Mouse (Mus musculus) forebrain, embryonic 11.5 days (tissue): Measurements from ENCODE around the gene Lrrtm4. TPM values are rescaled to one million over a fixed set of nuclear protein-coding genes. Genes with fewer than 3 reads are reported as not detected.

ENCODE experiments used
- ATAC-seq: fragments of 200-750 bp; cut with Nextera tagmentation; replicated peaks from 2 replicates; pipeline ENCODE4 v1.8.0; 2017; ENCODE audit warnings: moderate TSS enrichment; ENCODE audit not compliant: low FRiP score
- DNase-seq: peaks from one replicate; pipeline ENCODE4 v3.0.0-alpha.2; 2017; ENCODE audit warnings: low spot score
- H3K27ac ChIP-seq: fragments of 300-500 bp; sonication (generic); 2 replicates; pipeline ENCODE4 v1.5.1; 2014; ENCODE audit warnings: low read depth, low read length
- H3K27me3 ChIP-seq: fragments of 300-500 bp; sonication (generic); 2 replicates; pipeline ENCODE4 v1.6.1; 2014; ENCODE audit warnings: mild to moderate bottlenecking, low read length, mixed read lengths; ENCODE audit not compliant: control insufficient read depth, insufficient read depth
- H3K36me3 ChIP-seq: fragments of 300-500 bp; sonication (generic); 2 replicates; pipeline ENCODE4 v1.6.1; 2014; ENCODE audit warnings: mild to moderate bottlenecking, low read length, moderate library complexity, mixed read lengths; ENCODE audit not compliant: control insufficient read depth, insufficient read depth
- H3K4me1 ChIP-seq: fragments of 300-500 bp; sonication (generic); replicated peaks from 2 replicates; pipeline ENCODE4 v1.6.1; 2014; ENCODE audit warnings: low read length, mixed read lengths; ENCODE audit not compliant: control insufficient read depth, insufficient read depth
- H3K4me2 ChIP-seq: fragments of 300-500 bp; sonication (generic); 2 replicates; pipeline ENCODE4 v1.6.1; 2014; ENCODE audit warnings: low read depth, mild to moderate bottlenecking, low read length, moderate library complexity, mixed read lengths; ENCODE audit not compliant: severe bottlenecking
- H3K4me3 ChIP-seq: fragments of 300-500 bp; sonication (generic); 2 replicates; pipeline ENCODE4 v1.5.1; 2014; ENCODE audit warnings: low read depth, low read length
- H3K9ac ChIP-seq: fragments of 300-500 bp; sonication (generic); 2 replicates; pipeline ENCODE4 v1.6.1; 2014; ENCODE audit warnings: low read length
- H3K9me3 ChIP-seq: fragments of 300-500 bp; sonication (generic); 2 replicates; pipeline ENCODE4 v1.6.1; 2016; ENCODE audit warnings: low read length, mixed read lengths; ENCODE audit not compliant: control insufficient read depth
- WGBS: fragments of 180-500 bp; shearing (Covaris S2); extraction: QIAGEN DNeasy Blood & Tissue Kit; methylation state at CpG from one replicate; pipeline ENCODE4 v1.1.7; 2014; 5-methylcytosine and 5-hydroxymethylcytosine counted together
- polyA plus RNA-seq: library from polyadenylated mRNA; unstranded; fragments of >200 nt; fragmentation: Nextera tagmentation; extraction: Ambion mirVana; gene quantifications from 2 replicates; pipeline ENCODE4 v1.2.1, GENCODE M21; 2014

The Lrrtm4 gene
- polyA plus RNA-seq, 1 experiment from 2014 or later, result 2.7 TPM

GRCm38 (mm10) chr6:80839784-80840183 lies 821.1 kb downstream of the Lrrtm4 start:
- Histone ChIP-seq H3K9me3 (no peaks in the 10 kb centered on the region), H3K9ac (no peak overlapping the region), H3K27ac (no peak overlapping the region), H3K4me2 (no peak overlapping the region), H3K4me3 (no peak overlapping the region), H3K4me1 (no peaks in the 10 kb centered on the region), H3K27me3 (no peaks in the 10 kb centered on the region), H3K36me3 (no peaks in the 10 kb centered on the region)
- DNase-seq, result no peak
- no peak for ATAC-seq
- 91% methylated on average over 2 of the region's 2 CpGs for WGBS

- 94% methylated on average over 6 of the region's 6 CpGs for WGBS
- Histone ChIP-seq H3K9me3 (no peaks in the 10 kb centered on the region), H3K36me3 (no peaks in the 10 kb centered on the region), H3K4me2 (no peak overlapping the region), H3K4me1 (no peaks in the 10 kb centered on the region), H3K27ac (no peak overlapping the region), H3K4me3 (no peak overlapping the region), H3K9ac (no peak overlapping the region), H3K27me3 (no peaks in the 10 kb centered on the region)
- ATAC-seq (no peak), DNase-seq (no peak)
These were observed 826.6 kb downstream of the Lrrtm4 start for GRCm38 (mm10) chr6:80845294-80845693.

GRCm38 (mm10) chr6:80856910-80857543 lies 838.4 kb downstream of the Lrrtm4 start:
- H3K36me3 ChIP-seq, result no peaks in the 10 kb centered on the region
- H3K9ac ChIP-seq, result no peak overlapping the region
- ATAC-seq (peak; percentile 78), DNase-seq (no peak)
- H3K27ac ChIP-seq, result no peak overlapping the region
- no peaks in the 10 kb centered on the region for H3K27me3 ChIP-seq
- no peaks in the 10 kb centered on the region for H3K9me3 ChIP-seq
- WGBS, result 72% methylated on average over 13 of the region's 13 CpGs
- no peak overlapping the region for H3K4me3 ChIP-seq
- H3K4me1 ChIP-seq, result no peaks in the 10 kb centered on the region
- H3K4me2 ChIP-seq, result 0 out of 2 replicates have a peak overlapping the region, but pooled peaks have one; percentile 8

Other genes with a start within 250 kb of the Lrrtm4 start
- gene Gm20594, start 201.0 kb upstream of the Lrrtm4 start, polyA plus RNA-seq, result not detected in 2 replicates